Mouse (Mus musculus) embryonic facial prominence, embryonic 11.5 days (tissue): ENCODE data around the gene Cbx5. TPM values are rescaled to one million over a fixed set of nuclear protein-coding genes. Genes with fewer than 3 reads are reported as not detected.

ENCODE experiments used
- ATAC-seq: fragments of 200-750 bp; cut with Nextera tagmentation; replicated peaks from 2 replicates; pipeline ENCODE4 v1.8.0; 2017; ENCODE audit warnings: low read depth; ENCODE audit not compliant: insufficient number of reproducible peaks, low FRiP score, low TSS enrichment
- DNase-seq: peaks from one replicate; pipeline ENCODE4 v3.0.0-alpha.2; 2015; ENCODE audit warnings: low spot score
- H3K27ac ChIP-seq: fragments of 300-500 bp; sonication (generic); replicated peaks from 2 replicates; pipeline ENCODE4 v1.5.1; 2014; ENCODE audit warnings: mild to moderate bottlenecking, low read depth, low read length, control low read depth
- H3K27me3 ChIP-seq: fragments of 300-500 bp; sonication (generic); 2 replicates; pipeline ENCODE4 v1.6.1; 2014; ENCODE audit warnings: mild to moderate bottlenecking, low read length, moderate library complexity, mixed read lengths; ENCODE audit not compliant: control insufficient read depth, insufficient read depth
- H3K36me3 ChIP-seq: fragments of 300-500 bp; sonication (generic); replicated peaks from 2 replicates; pipeline ENCODE4 v1.6.1; 2014; ENCODE audit warnings: low read depth, mild to moderate bottlenecking, low read length, moderate library complexity, mixed read lengths; ENCODE audit not compliant: control insufficient read depth, insufficient read depth
- H3K4me1 ChIP-seq: fragments of 300-500 bp; sonication (generic); 2 replicates; pipeline ENCODE4 v1.6.1; 2014; ENCODE audit warnings: low read length, mixed read lengths; ENCODE audit not compliant: control insufficient read depth, insufficient read depth
- H3K4me2 ChIP-seq: fragments of 300-500 bp; sonication (generic); 2 replicates; pipeline ENCODE4 v1.6.1; 2014; ENCODE audit warnings: low read depth, mild to moderate bottlenecking, control low read depth, low read length, moderate library complexity
- H3K4me3 ChIP-seq: fragments of 300-500 bp; sonication (generic); 2 replicates; pipeline ENCODE4 v1.5.1; 2014; ENCODE audit warnings: low read depth, low read length, control low read depth
- H3K9ac ChIP-seq: fragments of 300-500 bp; sonication (generic); replicated peaks from 2 replicates; pipeline ENCODE4 v1.6.1; 2014; ENCODE audit warnings: mild to moderate bottlenecking, control low read depth, low read length
- H3K9me3 ChIP-seq: fragments of 300-500 bp; sonication (generic); replicated peaks from 2 replicates; pipeline ENCODE4 v1.6.1; 2016; ENCODE audit warnings: mild to moderate bottlenecking, low read length, inconsistent platforms, mixed read lengths; ENCODE audit not compliant: control insufficient read depth
- WGBS: fragments of 180-500 bp; shearing (Covaris S2); extraction: QIAGEN DNeasy Blood & Tissue Kit; methylation state at CpG from one replicate; pipeline ENCODE4 v1.1.7; 2014; 5-methylcytosine and 5-hydroxymethylcytosine counted together
- polyA plus RNA-seq: library from polyadenylated mRNA; unstranded; fragments of >200 nt; fragmentation: Nextera tagmentation; extraction: Ambion mirVana; gene quantifications from 2 replicates; pipeline ENCODE4 v1.2.1, GENCODE M21; 2014

Gene Cbx5
- polyA plus RNA-seq, 1 experiment from 2014 or later: 217 TPM

DNA sequence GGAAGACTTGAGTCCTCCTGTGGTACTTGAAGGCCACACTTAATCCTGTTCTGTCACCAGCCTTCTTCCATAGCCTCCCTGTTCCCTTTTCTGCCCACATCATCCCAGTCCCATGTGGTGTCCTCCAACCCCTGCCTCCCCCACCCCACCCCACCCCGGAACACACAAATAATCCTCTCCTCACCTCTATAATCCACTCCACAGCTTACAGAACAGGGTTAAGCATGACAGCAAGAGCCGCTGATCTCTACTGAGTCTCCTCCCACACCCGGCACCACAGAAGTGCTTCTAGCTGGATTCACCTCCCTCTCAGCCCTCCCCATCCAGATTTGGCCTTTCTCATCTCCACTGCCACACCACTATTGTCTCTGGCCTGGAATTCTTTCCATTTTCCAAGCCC lies 71.8 kb downstream of the Cbx5 start:
- DNase-seq (no peak), ATAC-seq (no peak)
- Histone ChIP-seq H3K4me2 (no peak overlapping the region), H3K9me3 (no peaks in the 10 kb centered on the region), H3K9ac (no peak overlapping the region), H3K27me3 (peaks cover 72% of the 10 kb centered on the region), H3K4me1 (peaks cover 12% of the 10 kb centered on the region), H3K4me3 (no peak overlapping the region), H3K27ac (no peak overlapping the region), H3K36me3 (no peaks in the 10 kb centered on the region)
- 18% methylated on average over 3 of the region's 3 CpGs for WGBS

DNA sequence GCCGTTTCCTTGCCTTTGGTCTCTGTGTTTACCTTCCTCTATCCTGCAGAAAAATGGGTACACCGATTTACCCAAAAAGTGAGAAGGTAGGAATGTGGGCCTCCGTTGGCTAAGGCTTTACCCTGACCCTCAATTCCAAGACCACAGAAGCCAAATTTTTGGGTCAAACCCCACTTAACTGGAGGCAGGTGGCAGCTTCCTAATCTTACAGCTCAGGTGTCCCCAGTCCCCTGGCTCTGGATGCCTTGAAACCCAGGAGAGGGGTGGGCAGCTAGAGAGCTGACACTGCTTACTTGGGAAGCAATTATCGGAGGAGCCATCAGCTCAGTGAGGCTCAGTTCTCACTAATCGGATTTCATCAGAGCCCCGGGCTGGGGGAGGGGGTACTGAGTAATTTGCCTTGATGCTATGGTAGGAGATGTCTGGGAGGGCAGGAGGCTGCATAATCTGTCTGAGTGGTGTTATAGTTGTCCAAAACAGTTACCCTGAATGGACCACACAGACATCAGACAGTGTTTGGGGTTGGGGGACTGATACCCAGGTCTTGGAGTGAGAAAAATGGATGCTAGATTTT lies 72.5 kb downstream of the Cbx5 start, which contains the start of gene Smug1:
Gene Smug1, minus strand, starts transcription at position 51 of the 574 bp plus-strand sequence.
- DNase-seq (no peak), ATAC-seq (no peak)
- Histone ChIP-seq H3K9ac (no peak within 1 kb of the TSS), H3K27me3 (peaks cover 65% of the 10 kb centered on the region), H3K36me3 (no peaks in the 10 kb centered on the region), H3K4me2 (no peak within 1 kb of the TSS), H3K4me3 (no peak within 1 kb of the TSS), H3K4me1 (peaks cover 12% of the 10 kb centered on the region), H3K27ac (no peak within 1 kb of the TSS), H3K9me3 (no peaks in the 10 kb centered on the region)
- WGBS: 22% methylated on average over 6 of the region's 6 CpGs

DNA sequence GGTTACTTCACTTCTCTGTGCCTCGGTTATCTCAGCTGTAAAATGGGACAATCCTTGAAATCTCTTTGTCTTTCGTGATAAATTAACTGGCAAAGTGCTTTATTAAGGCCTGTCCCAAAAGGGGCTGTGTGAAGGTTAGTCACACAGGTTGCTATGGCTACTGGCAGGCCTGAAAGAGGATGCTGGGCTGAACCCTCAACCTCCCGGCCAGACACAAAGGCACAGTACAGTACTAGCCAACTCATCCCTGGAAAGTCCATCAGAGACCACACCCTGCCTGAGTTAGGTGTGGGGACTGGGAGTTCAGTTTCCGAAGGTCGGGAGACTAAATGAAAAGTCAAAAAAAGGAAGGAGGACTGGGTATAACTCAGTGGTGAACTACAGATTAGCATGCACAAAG lies 73.7 kb downstream of the Cbx5 start:
- 42% methylated on average over 5 of the region's 5 CpGs for WGBS
- no peak overlapping the region for H3K4me2 ChIP-seq
- H3K27ac ChIP-seq: no peak overlapping the region
- H3K9ac ChIP-seq: no peak overlapping the region
- no peak for ATAC-seq
- H3K9me3 ChIP-seq: no peaks in the 10 kb centered on the region
- peaks cover 53% of the 10 kb centered on the region for H3K27me3 ChIP-seq
- peaks cover 12% of the 10 kb centered on the region for H3K4me1 ChIP-seq
- no peak for DNase-seq
- H3K36me3 ChIP-seq: no peaks in the 10 kb centered on the region
- H3K4me3 ChIP-seq: no peak overlapping the region

DNA sequence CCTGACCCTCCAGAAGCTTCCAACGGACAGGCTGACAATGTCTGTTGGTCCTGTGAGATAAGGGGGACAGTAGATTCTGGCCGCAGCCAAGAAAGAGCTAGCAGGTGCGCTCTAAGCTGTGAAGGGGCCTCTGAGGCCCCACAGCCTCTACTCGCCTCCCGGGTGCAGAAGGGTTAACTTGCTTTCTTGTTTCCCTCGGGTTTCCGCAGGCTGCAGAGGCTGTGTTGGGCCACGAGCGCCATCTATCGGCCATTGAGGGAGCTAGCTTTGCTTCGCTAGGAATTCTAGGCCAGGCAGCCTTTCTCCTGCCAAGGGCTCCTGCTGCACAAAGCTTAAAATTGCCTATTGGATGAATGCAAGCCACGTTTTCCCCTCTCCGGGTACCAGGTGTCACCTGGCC lies 74.2 kb downstream of the Cbx5 start:
- ATAC-seq (no peak), DNase-seq (peak; percentile 95)
- peaks cover 48% of the 10 kb centered on the region for H3K27me3 ChIP-seq
- no peak overlapping the region for H3K4me2 ChIP-seq
- no peaks in the 10 kb centered on the region for H3K36me3 ChIP-seq
- H3K4me1 ChIP-seq: peaks cover 12% of the 10 kb centered on the region
- under 1% methylated on average over 13 of the region's 13 CpGs for WGBS
- H3K4me3 ChIP-seq: no peak overlapping the region
- no peaks in the 10 kb centered on the region for H3K9me3 ChIP-seq
- H3K9ac ChIP-seq: no peak overlapping the region
- H3K27ac ChIP-seq: no peak overlapping the region

DNA sequence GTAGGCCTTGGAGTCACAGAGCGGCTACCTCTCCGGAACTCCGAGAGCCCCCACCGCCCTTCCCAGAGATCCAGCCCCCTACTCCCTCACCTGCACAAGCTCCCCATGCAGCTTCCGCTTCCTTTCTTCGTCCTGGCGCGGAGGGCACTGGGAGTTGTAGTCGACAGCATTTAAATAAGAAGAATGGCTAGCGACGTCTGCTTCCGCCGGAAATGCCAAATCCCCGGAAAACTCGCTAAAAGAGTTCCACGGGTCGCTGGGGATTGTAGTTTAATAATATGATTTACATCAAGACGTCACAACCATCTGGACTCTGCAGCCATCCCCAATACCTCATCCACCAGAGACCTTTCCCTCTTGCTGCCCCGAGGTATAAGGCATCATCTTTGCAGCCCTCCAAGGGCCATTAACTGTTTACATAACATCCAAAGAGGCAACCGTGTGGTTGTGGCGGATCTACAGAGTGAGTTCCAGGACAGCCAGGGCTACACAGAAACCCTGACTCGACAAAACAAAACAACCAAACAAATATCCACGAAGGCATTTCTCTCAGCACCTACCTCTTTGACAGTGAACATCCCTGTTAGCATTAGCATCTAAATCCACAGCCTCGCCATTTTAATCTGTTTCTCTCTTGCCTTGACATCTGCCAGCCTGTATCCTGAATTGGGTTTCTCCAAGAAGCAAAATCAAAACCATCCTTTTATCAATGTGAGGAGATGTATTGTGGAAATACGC lies 76.3 kb downstream of the Cbx5 start:
- DNase-seq (peak; percentile 100), ATAC-seq (peak; percentile 83)
- no peaks in the 10 kb centered on the region for H3K36me3 ChIP-seq
- no peak overlapping the region for H3K27ac ChIP-seq
- H3K4me1 ChIP-seq: no peaks in the 10 kb centered on the region
- H3K9me3 ChIP-seq: no peaks in the 10 kb centered on the region
- 9% methylated on average over 25 of the region's 25 CpGs for WGBS
- peak overlapping the region; percentile 61 for H3K4me3 ChIP-seq
- H3K4me2 ChIP-seq: peak overlapping the region; percentile 53
- H3K27me3 ChIP-seq: peaks cover 28% of the 10 kb centered on the region
- peak overlapping the region; percentile 66 for H3K9ac ChIP-seq

DNA sequence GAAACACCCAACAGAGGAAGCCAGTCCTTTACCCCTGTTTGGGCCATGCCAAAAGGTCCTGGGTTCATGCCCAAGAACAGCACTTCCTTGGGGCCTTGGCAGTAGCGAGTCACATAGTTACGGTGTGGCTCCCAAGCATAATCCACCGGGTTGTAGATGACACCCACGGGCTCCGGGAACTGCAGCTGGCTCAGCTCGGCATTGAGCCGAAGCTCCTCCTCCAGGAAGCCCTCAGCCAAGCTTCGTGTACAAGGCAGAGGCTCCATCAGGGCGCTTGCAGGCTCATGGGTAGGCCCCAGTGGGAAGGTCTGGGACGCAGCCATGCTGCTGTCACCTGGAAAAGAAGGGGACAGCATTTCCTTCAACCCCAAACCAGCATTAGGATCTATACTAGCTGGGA lies 82.0 kb downstream of the Cbx5 start:
- Histone ChIP-seq H3K36me3 (no peaks in the 10 kb centered on the region), H3K27ac (no peak overlapping the region), H3K9me3 (no peaks in the 10 kb centered on the region), H3K9ac (no peak overlapping the region), H3K4me2 (no peak overlapping the region), H3K27me3 (peaks cover 7% of the 10 kb centered on the region), H3K4me1 (no peaks in the 10 kb centered on the region), H3K4me3 (no peak overlapping the region)
- WGBS: 67% methylated on average over 10 of the region's 10 CpGs
- no peak for DNase-seq
- ATAC-seq: no peak

GRCm38 (mm10) chr15:103156890-103157289 lies 82.7 kb downstream of the Cbx5 start:
- Histone ChIP-seq H3K9ac (no peak overlapping the region), H3K4me2 (no peak overlapping the region), H3K4me3 (no peak overlapping the region), H3K36me3 (no peaks in the 10 kb centered on the region), H3K27me3 (peaks cover 7% of the 10 kb centered on the region), H3K27ac (no peak overlapping the region), H3K4me1 (no peaks in the 10 kb centered on the region), H3K9me3 (no peaks in the 10 kb centered on the region)
- DNase-seq: no peak
- no peak for ATAC-seq
- 34% methylated on average over 7 of the region's 7 CpGs for WGBS
